Mouse (Mus musculus): ENCODE measurements around the gene Gm43738.

Gene Gm43738

GRCm38 (mm10) chr3:89100811-89101210 is at the start of gene Gm43738:
Gene Gm43738, minus strand, starts transcription at chr3:89101099.
- DNase-seq, result no peak

- DNase-seq, result no peak
These were observed 47.7 kb upstream of the Gm43738 start for GRCm38 (mm10) chr3:89148567-89148966.

GRCm38 (mm10) chr3:89147979-89148311 is 47.0 kb upstream of the Gm43738 start:
- DNase-seq, result no peak

DNA sequence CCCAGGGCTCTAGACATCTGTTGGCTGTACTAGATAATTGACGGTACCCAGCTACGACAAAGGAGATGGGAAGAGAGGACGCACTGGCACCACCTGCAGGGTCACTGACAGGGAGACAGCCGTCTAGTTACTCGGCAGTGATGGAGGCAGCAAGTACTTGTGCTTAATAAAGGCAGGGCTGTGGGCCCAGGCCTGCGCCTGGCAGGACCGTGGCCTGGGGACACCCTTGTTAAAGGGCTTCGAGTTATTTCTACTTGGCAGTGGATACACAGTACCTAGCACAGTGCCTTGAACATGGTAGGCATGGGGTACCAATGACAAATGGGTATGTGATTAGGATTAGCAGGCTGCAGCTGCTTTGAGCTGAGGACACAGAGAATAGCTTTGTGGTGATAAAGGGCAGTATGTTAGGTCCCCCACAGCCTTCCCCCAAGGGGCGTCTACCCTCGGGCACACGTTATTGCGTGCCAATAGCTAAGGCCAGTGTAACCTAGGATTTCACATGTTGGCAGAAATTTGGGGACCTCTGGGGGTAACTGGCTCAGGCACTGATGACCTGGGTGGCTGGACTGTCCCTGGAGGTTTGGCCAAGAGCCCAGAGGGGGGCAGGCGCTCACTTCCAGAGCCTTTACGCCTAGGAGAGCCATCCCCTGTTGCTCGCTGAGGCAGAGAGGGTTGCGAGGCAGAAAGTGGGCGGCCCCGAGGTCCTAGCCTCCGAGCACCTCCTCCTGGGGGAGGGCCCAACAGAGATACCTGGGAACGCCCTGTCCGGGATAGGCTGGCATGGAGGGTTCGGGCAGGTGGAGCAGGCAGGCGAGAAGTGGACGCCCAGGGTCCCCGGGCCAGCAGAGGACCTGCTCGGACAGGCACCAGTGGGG is 46.4 kb upstream of the Gm43738 start:
- DNase-seq, result no peak

GRCm38 (mm10) chr3:89145566-89145965 is 44.7 kb upstream of the Gm43738 start:
- no peak for DNase-seq

DNA sequence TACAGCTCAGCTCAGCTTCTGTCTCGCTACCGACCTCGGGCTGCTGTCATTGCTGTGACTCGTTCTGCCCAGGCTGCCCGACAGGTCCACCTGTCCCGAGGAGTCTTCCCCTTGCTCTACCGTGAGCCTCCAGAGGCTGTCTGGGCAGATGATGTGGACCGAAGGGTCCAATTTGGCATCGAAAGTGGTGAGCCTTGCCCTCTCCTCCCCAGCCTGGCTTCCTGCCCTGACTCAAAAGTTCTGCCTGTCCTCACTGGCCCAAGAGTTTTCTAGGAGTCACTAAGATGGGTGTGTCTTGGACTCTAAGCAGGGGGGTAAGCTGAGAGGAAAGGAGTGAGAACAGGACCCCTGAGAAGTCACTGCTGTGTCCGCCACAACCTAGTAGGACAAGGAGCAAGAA is 43.9 kb upstream of the Gm43738 start:
- DNase-seq, result no peak

- no peak for DNase-seq
These were observed 35.5 kb upstream of the Gm43738 start for GRCm38 (mm10) chr3:89136365-89136764.

GRCm38 (mm10) chr3:89135958-89136357 is 35.1 kb upstream of the Gm43738 start, which contains the start of gene Pklr:
Gene Pklr, plus strand, starts transcription at chr3:89136142.
- DNase-seq, result no peak

DNA sequence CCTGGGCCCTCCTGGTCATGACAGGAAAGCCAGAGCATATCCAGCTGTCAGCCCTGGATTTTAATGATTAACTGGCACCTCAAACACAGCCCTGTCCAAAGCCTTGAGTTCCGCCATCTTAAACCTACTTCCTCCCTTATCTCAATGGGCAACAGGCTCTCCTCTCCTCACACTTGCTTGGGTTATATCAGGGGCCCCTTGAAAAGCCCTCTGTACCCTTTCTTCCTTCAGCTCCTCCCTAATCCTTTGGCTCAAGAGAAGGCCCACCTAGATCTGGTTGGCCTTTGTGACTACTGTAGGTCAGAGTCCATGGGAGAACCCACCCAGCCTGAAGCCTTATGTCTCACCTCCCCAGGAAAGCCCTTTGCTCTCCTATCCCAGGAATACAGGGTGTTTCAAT is 32.9 kb upstream of the Gm43738 start:
- no peak for DNase-seq

GRCm38 (mm10) chr3:89133063-89133450 is 32.2 kb upstream of the Gm43738 start:
- no peak for DNase-seq

GRCm38 (mm10) chr3:89132285-89133062 is 31.6 kb upstream of the Gm43738 start:
- DNase-seq, result peak; percentile 51

DNA sequence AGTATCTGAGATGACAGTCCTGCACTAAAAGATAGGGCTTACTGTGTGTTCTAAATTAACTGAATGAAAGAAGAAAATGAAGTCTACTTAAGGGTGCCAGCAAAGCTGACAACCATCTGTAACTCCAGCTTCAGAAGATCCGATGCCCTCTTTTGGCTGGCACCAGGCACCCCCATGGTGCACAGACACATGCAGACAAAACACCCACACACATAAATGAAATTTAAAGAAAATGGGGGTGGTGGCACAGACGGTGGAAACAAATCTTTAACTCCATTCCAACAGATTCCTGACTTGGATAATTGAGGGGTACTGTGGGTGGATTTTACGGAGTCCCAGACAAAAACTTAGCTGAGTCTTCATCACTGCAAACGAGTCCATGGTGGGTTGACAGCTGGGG is 30.9 kb upstream of the Gm43738 start:
- no peak for DNase-seq

- DNase-seq, result no peak
These were observed 29.0 kb upstream of the Gm43738 start for GRCm38 (mm10) chr3:89129908-89130307.

- no peak for DNase-seq
These were observed 25.1 kb upstream of the Gm43738 start for GRCm38 (mm10) chr3:89125981-89126380.

DNA sequence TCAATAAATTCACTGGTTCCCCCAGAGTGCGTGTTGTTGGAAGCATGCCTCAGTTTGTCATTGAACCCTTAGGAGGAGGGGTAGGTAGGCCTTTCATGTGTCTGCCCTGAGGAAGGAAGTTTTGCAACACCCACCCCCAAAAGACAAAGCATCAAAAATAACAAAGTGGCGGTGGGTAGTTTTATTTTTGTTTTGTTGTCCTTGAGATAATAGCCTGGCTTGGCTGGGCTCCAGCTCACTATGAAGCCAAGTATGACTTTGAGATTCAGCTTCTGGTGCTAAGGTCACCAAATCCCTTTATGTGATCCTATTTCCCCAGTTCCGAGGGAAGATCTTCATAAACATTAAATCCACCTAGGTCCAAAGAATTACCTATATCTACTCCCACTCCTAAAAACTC is 23.3 kb upstream of the Gm43738 start:
- DNase-seq, result no peak

GRCm38 (mm10) chr3:89123313-89123712 is 22.4 kb upstream of the Gm43738 start:
- DNase-seq, result no peak

- DNase-seq, result no peak
These were observed 14.6 kb upstream of the Gm43738 start for GRCm38 (mm10) chr3:89115522-89115921.

DNA sequence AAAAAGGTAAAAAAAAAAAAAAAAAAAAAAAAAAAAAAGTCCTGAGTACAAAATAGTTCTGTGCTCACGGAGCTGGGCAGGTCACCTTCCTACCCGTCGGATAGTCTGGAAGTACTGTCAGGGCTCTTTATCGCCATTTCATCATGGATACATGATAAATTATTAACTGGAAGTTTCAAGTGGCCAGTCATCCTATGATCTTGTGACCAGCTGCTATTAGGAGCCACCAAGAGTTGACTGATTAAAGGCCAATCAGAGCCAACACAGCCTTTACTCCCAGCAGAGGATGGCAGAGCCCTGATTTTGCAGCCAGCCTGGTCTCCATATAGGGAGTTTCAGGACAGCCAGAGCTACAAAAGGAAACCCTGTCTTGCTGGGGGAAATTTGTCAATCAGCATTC is 12.2 kb upstream of the Gm43738 start:
- DNase-seq, result no peak

- no peak for DNase-seq
These were observed 7.2 kb upstream of the Gm43738 start for GRCm38 (mm10) chr3:89108146-89108545.

DNA sequence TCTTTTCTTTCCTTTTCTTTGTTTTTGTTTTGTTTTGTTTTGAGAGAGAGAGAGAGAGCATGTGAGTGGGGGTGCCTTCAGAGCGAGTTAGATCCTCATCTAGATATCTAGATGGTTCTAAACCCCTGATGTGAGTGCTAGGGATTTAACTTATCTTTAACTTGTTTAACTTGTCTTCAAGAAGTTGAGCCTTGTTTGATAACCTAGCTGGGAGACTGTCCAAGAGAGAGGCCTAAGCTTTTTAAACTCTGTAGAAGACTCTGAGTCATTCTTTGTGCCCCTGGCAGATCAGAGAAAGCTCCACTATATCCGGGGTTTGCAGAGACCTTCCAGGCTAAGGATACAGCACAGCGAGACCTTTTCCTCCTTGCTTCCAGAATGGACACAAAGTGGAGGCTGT is 6.6 kb upstream of the Gm43738 start:
- DNase-seq, result no peak

GRCm38 (mm10) chr3:89106881-89107280 is 6.0 kb upstream of the Gm43738 start:
- no peak for DNase-seq

DNA sequence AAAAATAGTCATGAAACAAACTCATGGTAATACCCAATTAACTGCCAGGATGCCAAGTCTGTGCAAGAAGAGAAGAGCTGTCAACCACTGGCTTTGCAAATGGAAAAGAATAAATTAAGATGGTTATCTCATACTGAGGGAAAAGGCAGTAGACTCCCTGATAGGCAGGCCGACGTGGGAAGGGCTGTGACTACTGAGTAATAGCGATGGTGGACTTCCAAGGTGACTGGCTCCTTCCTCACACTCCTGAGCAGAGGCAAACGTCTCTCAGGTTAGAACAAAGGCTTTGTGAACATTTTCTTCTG is 2.3 kb upstream of the Gm43738 start:
- DNase-seq, result no peak

DNA sequence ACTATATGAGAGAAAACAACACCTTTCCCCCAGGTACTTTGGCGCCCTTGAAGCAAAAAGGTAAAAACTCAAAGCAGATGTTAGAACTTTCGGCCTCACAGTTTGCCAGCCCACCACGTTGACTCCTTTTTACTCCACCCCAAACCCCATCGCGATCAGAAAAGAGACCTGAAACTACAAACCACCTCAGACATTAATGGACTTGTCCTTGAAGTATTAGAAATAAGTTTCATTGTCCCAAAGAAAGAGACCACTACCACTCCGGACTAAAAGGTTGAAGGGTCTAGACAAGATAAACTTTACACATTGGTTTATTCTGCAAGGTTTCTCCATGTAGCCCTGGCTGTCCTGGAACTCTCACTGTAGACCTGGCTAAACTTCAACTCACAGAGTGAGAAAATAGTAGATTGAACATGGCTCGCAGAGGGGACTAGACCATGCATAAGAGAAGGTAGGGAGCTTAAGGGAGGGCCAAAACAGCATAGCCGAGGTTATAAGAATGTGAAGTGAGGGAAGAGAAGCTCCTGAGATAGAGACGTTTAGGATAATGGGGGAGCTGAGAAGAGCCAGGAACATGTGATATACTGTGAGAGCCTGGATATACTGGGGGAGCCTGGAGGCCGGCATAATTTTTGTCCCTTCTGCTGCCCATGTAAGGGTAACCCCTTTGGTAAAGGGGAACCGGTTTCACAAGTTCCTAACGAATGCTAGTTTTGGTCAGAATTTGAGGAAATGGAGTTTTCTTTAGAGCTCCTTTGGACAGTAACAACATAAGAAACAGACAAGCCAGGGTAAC is 1.8 kb upstream of the Gm43738 start:
- DNase-seq, result no peak
